Mouse (Mus musculus) lung, adult 2 months (tissue): ENCODE measurements around the gene Ankrd49. TPM values are rescaled to one million over a fixed set of nuclear protein-coding genes. Genes with fewer than 3 reads are reported as not detected.

ENCODE experiments used
- DNase-seq: peaks from one replicate; pipeline ENCODE4 v3.0.0; 2022
- H3K4me1 ChIP-seq: fragments of 200-500 bp; 2 replicates; pipeline ENCODE4 v1.6.1; 2011; ENCODE audit warnings: low read length; ENCODE audit not compliant: control insufficient read depth, insufficient read depth
- H3K4me3 ChIP-seq: fragments of 200-500 bp; replicated peaks from 2 replicates; pipeline ENCODE3; 2011; ENCODE audit warnings: low read depth, mild to moderate bottlenecking, control low read depth, low read length; ENCODE audit errors: extremely low read depth
- CTCF ChIP-seq: fragments of 200-500 bp; IDR thresholded peaks from 2 replicates; pipeline ENCODE4 v1.5.1; 2011; ENCODE audit warnings: mild to moderate bottlenecking, low read length, control low read depth; ENCODE audit not compliant: insufficient read depth
- POLR2A ChIP-seq: fragments of 200-500 bp; IDR thresholded peaks from 2 replicates; pipeline ENCODE4 v1.6.1; 2011; ENCODE audit warnings: low read depth, mild to moderate bottlenecking, control low read depth, low read length, borderline replicate concordance; ENCODE audit errors: extremely low read depth
- WGBS: fragments of 180-500 bp; shearing (Covaris S2); methylation state at CpG from one replicate; pipeline ENCODE4 v1.1.7; 2018; 5-methylcytosine and 5-hydroxymethylcytosine counted together
- polyA plus RNA-seq: library from polyadenylated mRNA; depleted of rRNA; stranded (reverse); fragments of >200 nt; gene quantifications from 2 replicates; pipeline ENCODE4 v1.2.3, GENCODE M21; 2012

Gene Ankrd49
- polyA plus RNA-seq, 1 experiment: 5.0 TPM

DNA sequence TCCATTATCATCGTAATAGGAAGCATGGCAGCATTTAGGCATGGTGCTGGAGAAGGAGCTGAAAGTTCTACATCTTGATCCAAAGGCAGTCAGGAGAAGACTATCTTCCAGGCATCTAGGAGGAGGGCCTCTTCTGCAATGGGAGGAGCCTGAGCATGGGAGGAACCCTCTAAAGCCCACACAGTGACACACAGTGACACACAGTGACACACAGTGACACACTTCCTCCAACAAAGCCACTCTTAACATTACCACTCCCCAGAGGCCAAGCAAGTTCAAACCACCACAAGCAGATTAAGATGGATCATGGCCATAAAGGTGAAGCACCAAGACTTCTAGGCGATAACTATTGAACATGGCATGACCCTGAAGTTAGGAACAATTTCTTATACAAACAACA is 12.6 kb downstream of the Ankrd49 start:
- no peak overlapping the region for H3K4me3 ChIP-seq
- H3K4me1 ChIP-seq: no peaks in the 10 kb centered on the region
- DNase-seq: no peak
- TF ChIP-seq CTCF (no peak), POLR2A (no peak)
- 89% methylated on average over 2 of the region's 2 CpGs for WGBS

DNA sequence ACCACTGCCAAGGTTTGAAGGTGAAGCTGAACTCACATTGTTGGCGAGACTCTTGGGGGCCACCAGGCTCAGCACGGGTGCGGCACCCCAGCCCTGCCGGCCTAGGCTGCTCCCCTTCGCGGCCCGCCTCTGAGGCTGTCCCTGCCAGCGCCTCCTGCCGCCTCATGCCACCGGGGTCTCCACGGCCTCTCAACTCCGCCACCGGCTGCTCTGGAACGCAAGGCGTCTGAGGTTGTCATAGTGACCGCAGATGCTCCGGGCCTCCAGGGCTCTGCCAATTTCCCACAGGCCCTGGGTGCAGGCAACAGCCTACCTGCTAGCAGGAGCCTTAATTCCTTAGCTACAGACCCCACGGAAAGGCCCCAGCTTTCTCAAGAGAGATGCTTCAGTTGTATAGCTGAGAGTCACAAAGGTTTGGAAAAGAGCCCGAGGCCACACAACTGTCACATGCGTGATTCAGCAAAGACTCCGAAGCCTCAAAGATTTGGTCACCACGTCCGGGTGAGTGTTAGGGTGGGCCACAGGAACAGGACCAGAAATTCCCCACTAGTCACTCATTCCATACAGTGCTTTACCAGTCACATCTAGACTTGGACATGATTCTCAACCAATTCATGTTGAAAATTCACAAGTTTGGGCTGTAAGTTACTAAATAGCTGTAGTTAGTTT is 13.7 kb downstream of the Ankrd49 start, which contains the start of gene 1700012B09Rik:
1700012B09Rik (minus strand) TSS at position 228 of the 669 bp plus-strand sequence.
- WGBS: 22% methylated on average over 23 of the region's 23 CpGs
- no peak for DNase-seq
- TF ChIP-seq CTCF (no peak), POLR2A (no peak)
- H3K4me3 ChIP-seq: no peak within 1 kb of the TSS
- H3K4me1 ChIP-seq: no peaks in the 10 kb centered on the region

DNA sequence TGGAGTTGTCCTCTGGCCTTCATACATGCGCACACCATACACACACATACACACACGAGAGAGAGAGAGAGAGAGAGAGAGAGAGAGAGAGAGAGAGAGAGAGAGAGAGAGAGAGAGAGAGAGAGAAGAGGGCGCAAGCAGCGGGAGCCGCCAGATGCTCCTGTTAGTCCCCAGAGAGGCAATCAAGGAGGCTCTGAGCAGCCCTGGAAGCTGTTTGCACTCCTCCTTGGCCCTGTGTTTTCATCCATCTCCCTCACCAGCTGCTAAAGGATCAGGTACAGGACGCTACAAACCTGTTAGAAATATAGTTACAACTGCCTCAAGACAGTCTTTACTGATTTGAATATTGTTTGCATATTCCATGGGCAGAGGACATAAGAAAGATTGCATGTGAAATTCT is 14.8 kb downstream of the Ankrd49 start:
- whole genome bisulfite sequencing: 43% methylated on average over 6 of the region's 6 CpGs
- TF ChIP-seq CTCF (no peak), POLR2A (no peak)
- DNase-seq: no peak
- Histone ChIP-seq H3K4me3 (no peak overlapping the region), H3K4me1 (no peaks in the 10 kb centered on the region)

DNA sequence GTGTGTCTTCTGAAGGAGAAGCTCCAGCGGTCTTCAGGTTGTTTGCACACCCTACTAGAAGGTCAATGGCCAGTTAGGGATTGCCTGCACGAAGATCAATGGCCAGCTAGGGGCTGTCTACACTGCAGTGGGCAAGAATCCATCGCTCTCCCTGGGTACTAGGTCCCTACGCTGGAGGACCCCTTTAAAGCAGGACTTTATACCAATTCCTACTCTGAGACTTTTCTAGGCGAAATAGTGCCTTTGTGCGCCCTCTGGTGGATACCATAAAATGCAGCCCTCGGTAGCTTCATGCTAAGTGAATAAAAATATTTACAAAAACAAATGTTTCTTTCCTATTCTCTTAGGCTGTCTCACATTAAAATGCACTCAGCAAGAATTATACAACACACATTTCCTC is 19.9 kb downstream of the Ankrd49 start:
- Histone ChIP-seq H3K4me1 (no peaks in the 10 kb centered on the region), H3K4me3 (no peak overlapping the region)
- TF ChIP-seq CTCF (no peak; the same call in 1 of the 2 replicates), POLR2A (no peak)
- WGBS: 19% methylated on average over 7 of the region's 7 CpGs
- peak; percentile 49 for DNase-seq

DNA sequence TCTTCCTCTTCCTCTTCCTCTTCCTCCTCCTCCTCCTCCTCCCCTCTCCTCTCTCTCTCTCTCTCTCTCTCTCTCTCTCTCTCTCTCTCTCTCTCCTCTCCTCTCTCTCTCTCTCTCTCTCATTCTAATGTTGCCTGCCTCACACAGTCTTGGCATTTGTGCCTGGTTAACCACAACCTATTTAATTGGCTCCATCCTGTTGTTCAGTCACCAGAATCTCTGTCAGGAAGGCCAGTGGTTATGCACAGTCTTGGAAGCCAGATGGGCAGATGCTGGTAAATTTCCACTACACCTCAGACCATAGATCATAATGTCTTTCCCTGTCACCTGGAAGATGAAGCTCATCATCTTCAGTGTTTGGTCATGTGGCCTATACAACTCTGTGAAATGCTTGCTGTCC is 25.4 kb downstream of the Ankrd49 start:
- TF ChIP-seq POLR2A (no peak), CTCF (no peak)

DNA sequence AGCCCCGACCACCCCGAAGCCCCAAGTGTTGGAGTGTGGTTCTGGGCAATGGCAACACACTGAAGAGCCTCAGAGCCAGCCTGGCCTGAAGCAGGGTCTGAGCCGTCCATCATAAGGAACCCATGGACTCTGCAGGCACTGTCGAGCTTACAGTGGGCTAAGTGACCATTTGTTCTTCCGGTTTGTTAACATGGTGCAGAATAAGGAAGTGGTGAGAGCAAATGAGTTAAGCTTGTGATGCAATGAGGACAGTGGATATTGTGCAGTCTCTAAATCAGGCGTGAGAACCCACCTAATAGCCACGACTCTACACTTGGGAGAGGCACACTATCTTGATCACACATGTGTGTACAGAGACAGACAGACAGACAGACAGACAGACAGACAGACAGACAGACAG is 26.1 kb downstream of the Ankrd49 start:
- TF ChIP-seq CTCF (no peak), POLR2A (no peak)
- 49% methylated on average over 7 of the region's 7 CpGs for WGBS

More for the DNA sequence above, 25.4 kb downstream of the Ankrd49 start:
- Histone ChIP-seq H3K4me3 (no peak overlapping the region), H3K4me1 (no peaks in the 10 kb centered on the region)
- DNase-seq: no peak

DNA sequence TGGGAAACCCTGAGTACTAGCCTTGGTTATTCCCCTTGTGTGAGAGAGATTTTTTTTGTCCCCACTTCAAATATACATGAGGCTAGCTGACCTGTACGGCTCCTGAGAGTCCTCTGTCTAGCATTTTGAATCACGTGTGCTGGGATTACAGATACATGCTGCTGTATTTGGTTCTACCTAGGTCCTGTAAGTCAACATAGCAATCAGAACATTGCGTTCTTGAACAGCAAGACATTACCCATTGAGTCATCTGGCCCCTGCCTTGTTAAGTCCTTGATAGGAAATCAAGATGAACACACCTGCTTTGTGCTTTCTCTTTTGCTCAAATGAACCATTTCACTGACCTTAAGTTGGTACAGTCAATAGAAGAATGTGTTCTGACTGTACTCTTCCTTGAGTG is 30.2 kb downstream of the Ankrd49 start:
- no peak for TF ChIP-seq POLR2A
- no peak for TF ChIP-seq CTCF
- WGBS: 53% methylated on average over 3 of the region's 3 CpGs
- no peak for DNase-seq
- Histone ChIP-seq H3K4me3 (no peak overlapping the region), H3K4me1 (peaks cover 3% of the 10 kb centered on the region; the same call in 1 of the 2 replicates)

More for the DNA sequence above, 26.1 kb downstream of the Ankrd49 start:
- Histone ChIP-seq H3K4me1 (no peaks in the 10 kb centered on the region), H3K4me3 (no peak overlapping the region)
- no peak for DNase-seq

DNA sequence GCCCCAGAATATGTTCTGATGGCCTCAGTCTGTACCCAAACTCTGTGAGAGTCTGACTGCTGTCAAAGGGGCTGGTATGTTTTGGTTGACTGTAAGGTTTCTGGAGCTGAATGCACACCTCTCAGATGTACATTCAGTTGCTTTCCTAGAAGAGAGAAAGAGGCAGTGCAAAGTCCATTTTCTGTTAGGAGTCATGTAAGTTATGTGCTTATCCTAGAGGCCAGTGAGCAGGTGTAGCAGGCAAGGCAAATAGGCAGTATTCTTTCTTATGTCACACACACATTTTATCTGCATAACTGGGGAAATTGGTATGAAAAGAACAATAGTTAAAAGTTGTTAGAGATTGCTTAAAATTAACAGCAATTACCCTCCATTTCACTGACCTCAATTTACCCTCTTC is 30.7 kb downstream of the Ankrd49 start:
- Histone ChIP-seq H3K4me3 (no peak overlapping the region), H3K4me1 (peaks cover 3% of the 10 kb centered on the region; the same call in 1 of the 2 replicates)
- TF ChIP-seq POLR2A (no peak), CTCF (no peak)
- DNase-seq: no peak

DNA sequence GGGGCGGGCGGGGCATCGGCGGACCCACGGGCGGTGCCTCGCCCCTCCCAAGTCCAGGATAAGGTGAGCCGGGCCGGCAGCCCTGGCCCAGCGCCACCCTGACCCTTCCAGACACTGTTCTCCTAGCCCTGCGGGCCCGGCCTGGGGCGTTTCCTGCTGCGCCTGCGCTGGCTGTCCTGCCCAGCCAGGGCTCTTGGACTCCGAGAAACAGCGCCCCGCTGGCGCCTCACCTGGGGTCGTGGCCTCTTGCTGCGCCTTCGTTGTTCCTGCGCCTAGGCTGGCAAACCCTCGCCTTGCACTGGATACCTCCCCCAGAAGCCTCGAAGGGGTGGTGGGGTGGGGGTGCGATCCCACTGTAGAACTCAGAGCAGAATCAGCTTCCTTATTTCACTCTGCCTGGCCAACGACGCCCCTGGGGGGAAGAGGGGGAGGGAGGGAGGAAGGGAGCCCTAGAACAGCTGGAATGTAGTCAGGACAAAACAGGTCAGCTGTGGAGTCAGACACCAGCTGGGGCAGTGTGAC is 32.6 kb downstream of the Ankrd49 start, which contains the start of gene Fut4:
Fut4 (minus strand) TSS at position 393 of the 522 bp plus-strand sequence.
- under 1% methylated on average over 27 of the region's 28 CpGs for WGBS
- Histone ChIP-seq H3K4me3 (peak within 1 kb of the TSS; percentile 63), H3K4me1 (peaks cover 3% of the 10 kb centered on the region; the same call in 1 of the 2 replicates)
- TF ChIP-seq CTCF: no peak
- TF ChIP-seq POLR2A: 0 out of 2 replicates have a peak, but pooled peaks have one; percentile 18
- DNase-seq: peak; percentile 78

DNA sequence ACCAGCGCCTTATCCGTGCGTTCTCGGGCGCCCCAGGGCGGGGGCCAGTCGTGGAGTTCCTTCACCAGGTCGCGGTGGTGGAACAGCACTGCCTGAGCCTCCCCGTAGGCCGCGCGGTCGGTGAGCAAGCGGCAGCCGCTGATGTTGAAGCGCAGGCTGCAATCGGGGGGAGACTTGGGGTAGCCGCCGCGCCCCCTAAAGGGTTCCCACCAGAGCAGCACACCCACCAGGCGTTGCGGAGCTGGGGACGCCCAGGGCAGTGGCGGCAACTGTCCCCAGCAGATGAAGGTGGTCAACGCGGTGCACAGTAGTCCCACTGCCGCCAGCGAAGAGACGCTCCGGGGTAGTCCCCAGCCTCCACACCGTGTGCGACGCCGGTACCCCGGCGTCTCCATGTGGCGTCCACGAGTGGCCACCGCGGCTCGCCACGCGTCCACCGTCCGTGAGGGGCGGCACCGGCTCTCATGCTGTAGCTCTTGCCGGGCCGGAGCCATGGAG is 33.1 kb downstream of the Ankrd49 start:
- no peak for DNase-seq
- Histone ChIP-seq H3K4me1 (peaks cover 3% of the 10 kb centered on the region; the same call in 1 of the 2 replicates), H3K4me3 (peak overlapping the region; percentile 63)
- TF ChIP-seq CTCF (no peak), POLR2A (no peak)
- WGBS: 1% methylated on average over 50 of the region's 50 CpGs
